Mouse (Mus musculus) forebrain, embryonic 14.5 days (tissue): ENCODE measurements around the gene Rasgef1c. TPM values are rescaled to one million over a fixed set of nuclear protein-coding genes. Genes with fewer than 3 reads are reported as not detected.

ENCODE experiments used
- microRNA-seq: library from miRNA; unstranded; fragments of <30 nt; microRNA quantifications from one replicate; pipeline ENCODE4, GENCODE M21; 2016
- polyA plus RNA-seq: library from polyadenylated mRNA; unstranded; fragments of >200 nt; fragmentation: Nextera tagmentation; extraction: Ambion mirVana; gene quantifications from 2 replicates; pipeline ENCODE4 v1.2.1, GENCODE M21; 2014

Gene Rasgef1c
- polyA plus RNA-seq, 1 experiment from 2014 or later, result 10.9 TPM

Small RNAs within 50 kb of the gene (microRNA-seq; reads per million reads assigned to microRNA genes)
- gene Gm23492, result not detected

Other genes with a start within 250 kb of the Rasgef1c start
- not detected in 2 replicates for gene Scgb3a1, start 238.2 kb upstream of the Rasgef1c start, polyA plus RNA-seq
- 56.3 and 58.8 TPM in 2 replicates for gene Cnot6, start 189.1 kb upstream of the Rasgef1c start, polyA plus RNA-seq
- 6.0 and 8.3 TPM in 2 replicates for gene Gfpt2, start 107.7 kb upstream of the Rasgef1c start, polyA plus RNA-seq
- gene Mapk9, start 55.1 kb upstream of the Rasgef1c start, polyA plus RNA-seq, result 43.6 and 49.1 TPM in 2 replicates
- gene Rnf130, start 123.5 kb downstream of the Rasgef1c start, polyA plus RNA-seq, result 55.9 and 72.6 TPM in 2 replicates
- 23.3 and 28.3 TPM in 2 replicates for gene Tbc1d9b, start 229.6 kb downstream of the Rasgef1c start, polyA plus RNA-seq